Mouse (Mus musculus): ENCODE data around the gene Vmn1r160.
"Not testable (repeated sequence)": the region's sequence is repeated elsewhere in the genome, so short reads cannot be mapped to it uniquely, and the experiment has no call there.

Gene Vmn1r160

DNA sequence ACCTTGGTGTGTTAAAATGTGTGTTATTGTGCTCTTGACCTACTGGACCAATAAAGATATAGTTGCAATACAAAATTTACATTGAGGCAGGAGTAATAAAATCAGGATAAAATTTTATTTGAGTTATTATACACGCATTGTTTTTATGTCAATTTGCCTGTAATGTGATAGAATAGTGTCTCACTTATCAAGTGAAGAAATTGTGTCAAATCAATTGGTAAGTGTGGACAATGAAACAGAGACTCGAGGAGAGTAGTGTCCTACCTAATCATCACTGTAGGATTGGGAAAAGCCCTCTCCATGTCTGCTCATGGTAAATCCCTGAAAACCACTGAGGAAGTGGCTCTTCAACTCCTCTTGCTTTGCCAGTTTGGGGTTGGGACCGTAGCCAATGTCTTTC lies at the start of gene Vmn1r160:
Gene Vmn1r160, plus strand, starts transcription at position 301 of the 400 bp plus-strand sequence.
- not testable (repeated sequence) for DNase-seq (ENCODE audit: low spot score)

DNA sequence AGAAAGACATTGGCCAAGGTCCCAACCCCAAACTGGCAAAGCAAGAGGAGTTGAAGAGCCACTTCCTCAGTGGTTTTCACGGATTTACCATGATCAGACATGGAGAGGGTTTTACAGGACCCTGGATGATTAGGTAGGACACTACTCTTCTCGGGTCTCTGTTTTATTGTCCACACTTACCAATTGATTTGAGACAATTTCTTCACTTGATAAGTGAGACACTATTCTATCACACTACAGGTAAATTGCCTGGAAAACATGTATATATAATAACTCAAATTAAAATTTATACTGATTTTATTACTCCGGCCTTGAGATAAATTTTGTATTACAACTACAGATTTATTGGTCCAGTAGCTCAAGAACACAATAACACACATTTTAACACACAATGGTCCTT lies 27.5 kb upstream of the Vmn1r160 start, which contains the start of gene Vmn1r159:
Gene Vmn1r159, minus strand, starts transcription at position 101 of the 400 bp plus-strand sequence.
- not testable (repeated sequence) for DNase-seq (ENCODE audit: low spot score)

All from T-cell, adult 2 months (primary cell).